Mouse (Mus musculus) limb, embryonic 14.5 days (tissue): ENCODE measurements at regions not wholly inside any gene's neighbourhood (a gene's known extent, or its start where the extent isn't known, plus 50 kb on each side); places are given as distances from the start of the nearest gene placed in this dataset.

Experiments used
- ATAC-seq: fragments of 200-750 bp; cut with Nextera tagmentation; 2 replicates; pipeline ENCODE4 v1.8.0; 2017; ENCODE audit warnings: low read depth, moderate number of reproducible peaks, moderate TSS enrichment; ENCODE audit not compliant: low FRiP score
- DNase-seq: peaks from one replicate; pipeline ENCODE4 v3.0.0-alpha.2; 2015; ENCODE audit warnings: low spot score
- H3K27ac ChIP-seq: fragments of 300-500 bp; sonication (generic); replicated peaks from 2 replicates; pipeline ENCODE4 v1.5.1; 2014; ENCODE audit warnings: low read depth, mild to moderate bottlenecking, low read length, moderate library complexity, mixed read lengths
- H3K27me3 ChIP-seq: fragments of 300-500 bp; sonication (generic); 2 replicates; pipeline ENCODE4 v1.6.1; 2014; ENCODE audit warnings: low read length, mixed read lengths; ENCODE audit not compliant: control insufficient read depth, insufficient read depth
- H3K36me3 ChIP-seq: fragments of 300-500 bp; sonication (generic); 2 replicates; pipeline ENCODE4 v1.6.1; 2014; ENCODE audit warnings: mild to moderate bottlenecking, low read length, moderate library complexity, mixed read lengths; ENCODE audit not compliant: control insufficient read depth, insufficient read depth
- H3K4me1 ChIP-seq: fragments of 300-500 bp; sonication (generic); 2 replicates; pipeline ENCODE4 v1.6.1; 2014; ENCODE audit warnings: antibody characterized with exemption, low read length, mixed read lengths; ENCODE audit not compliant: control insufficient read depth, insufficient read depth
- H3K4me2 ChIP-seq: fragments of 300-500 bp; sonication (generic); replicated peaks from 2 replicates; pipeline ENCODE4 v1.6.1; 2014; ENCODE audit warnings: low read depth, mild to moderate bottlenecking, low read length, moderate library complexity; ENCODE audit not compliant: severe bottlenecking
- H3K4me3 ChIP-seq: fragments of 300-500 bp; sonication (generic); replicated peaks from 2 replicates; pipeline ENCODE4 v1.5.1; 2014; ENCODE audit warnings: low read length
- H3K9ac ChIP-seq: fragments of 300-500 bp; sonication (generic); 2 replicates; pipeline ENCODE4 v1.6.1; 2014; ENCODE audit warnings: mild to moderate bottlenecking, low read depth, low read length, moderate library complexity; ENCODE audit not compliant: severe bottlenecking
- H3K9me3 ChIP-seq: fragments of 300-500 bp; sonication (generic); 2 replicates; pipeline ENCODE4 v1.6.1; 2016; ENCODE audit warnings: low read length; ENCODE audit not compliant: control insufficient read depth
- POLR2A ChIP-seq: fragments of 200-500 bp; IDR thresholded peaks from 2 replicates; pipeline ENCODE4 v1.8.0; 2012; ENCODE audit warnings: inconsistent platforms, mild to moderate bottlenecking, moderate library complexity, borderline replicate concordance; ENCODE audit not compliant: insufficient read depth, insufficient read length; ENCODE audit errors: extremely low read depth
- WGBS: fragments of 180-500 bp; shearing (Covaris S2); extraction: QIAGEN DNeasy Blood & Tissue Kit; methylation state at CpG from one replicate; pipeline ENCODE4 v1.1.7; 2014; 5-methylcytosine and 5-hydroxymethylcytosine counted together

- Histone ChIP-seq H3K27me3 (no peaks in the 10 kb centered on the region), H3K4me1 (peaks cover 43% of the 10 kb centered on the region), H3K27ac (peak overlapping the region; percentile 89), H3K4me2 (peak overlapping the region; percentile 38), H3K9me3 (no peaks in the 10 kb centered on the region), H3K36me3 (no peaks in the 10 kb centered on the region), H3K4me3 (peak overlapping the region; percentile 8; the same call in 1 of the 2 replicates), H3K9ac (no peak overlapping the region)
- no peak for TF ChIP-seq POLR2A
- WGBS = 11% methylated on average over 17 of the region's 17 CpGs
- peak; percentile 75 for DNase-seq
- peak; percentile 28 for ATAC-seq
These were observed 155.2 kb downstream of the Utp6 start for GRCm38 (mm10) chr11:79806911-79807466.

GRCm38 (mm10) chr11:79806417-79806816 is 155.8 kb downstream of the Utp6 start:
- DNase-seq = peak; percentile 53
- 34% methylated on average over 10 of the region's 10 CpGs for WGBS
- Histone ChIP-seq H3K4me3 (no peak overlapping the region), H3K9ac (no peak overlapping the region), H3K9me3 (no peaks in the 10 kb centered on the region), H3K27me3 (no peaks in the 10 kb centered on the region), H3K36me3 (no peaks in the 10 kb centered on the region), H3K27ac (peak overlapping the region; percentile 89), H3K4me1 (peaks cover 43% of the 10 kb centered on the region), H3K4me2 (peak overlapping the region; percentile 38)
- peak; percentile 51 for ATAC-seq
- no peak for TF ChIP-seq POLR2A

GRCm38 (mm10) chr11:79805981-79806415 is 156.2 kb downstream of the Utp6 start:
- peak; percentile 91 for DNase-seq
- Histone ChIP-seq H3K27ac (peak overlapping the region; percentile 89), H3K9me3 (no peaks in the 10 kb centered on the region), H3K4me2 (peak overlapping the region; percentile 38; the same call in 1 of the 2 replicates), H3K27me3 (no peaks in the 10 kb centered on the region), H3K9ac (0 out of 2 replicates have a peak overlapping the region, but pooled peaks have one; percentile 18), H3K4me3 (no peak overlapping the region), H3K36me3 (no peaks in the 10 kb centered on the region), H3K4me1 (peaks cover 43% of the 10 kb centered on the region)
- WGBS = 13% methylated on average over 10 of the region's 10 CpGs
- no peak for TF ChIP-seq POLR2A
- ATAC-seq = peak; percentile 83

GRCm38 (mm10) chr11:79803971-79804370 is 158.2 kb downstream of the Utp6 start:
- H3K4me1 ChIP-seq = peaks cover 50% of the 10 kb centered on the region
- ATAC-seq = no peak
- WGBS = 69% methylated on average over 2 of the region's 2 CpGs

GRCm38 (mm10) chr11:79803006-79803405 is 159.2 kb downstream of the Utp6 start:
- peak overlapping the region; percentile 30; the same call in 1 of the 2 replicates for H3K27ac ChIP-seq
- peaks cover 46% of the 10 kb centered on the region for H3K4me1 ChIP-seq
- no peaks in the 10 kb centered on the region for H3K9me3 ChIP-seq
- no peak overlapping the region for H3K4me3 ChIP-seq
- H3K36me3 ChIP-seq = no peaks in the 10 kb centered on the region
- no peak overlapping the region for H3K9ac ChIP-seq
- no peak for ATAC-seq
- peak; percentile 74 for DNase-seq
- no peak overlapping the region for H3K4me2 ChIP-seq
- H3K27me3 ChIP-seq = no peaks in the 10 kb centered on the region
- TF ChIP-seq POLR2A = no peak
- WGBS = 40% methylated on average over 5 of the region's 5 CpGs

More at GRCm38 (mm10) chr11:79803971-79804370, 158.2 kb downstream of the Utp6 start:
- TF ChIP-seq POLR2A = no peak
- no peak for DNase-seq
- Histone ChIP-seq H3K36me3 (no peaks in the 10 kb centered on the region), H3K4me3 (no peak overlapping the region), H3K9ac (no peak overlapping the region), H3K27me3 (no peaks in the 10 kb centered on the region), H3K4me2 (no peak overlapping the region), H3K27ac (no peak overlapping the region), H3K9me3 (no peaks in the 10 kb centered on the region)

- ATAC-seq (no peak), DNase-seq (no peak)
- 53% methylated on average over 13 of the region's 13 CpGs for WGBS
- Histone ChIP-seq H3K9ac (no peak overlapping the region), H3K36me3 (no peaks in the 10 kb centered on the region), H3K9me3 (no peaks in the 10 kb centered on the region), H3K27ac (peak overlapping the region; percentile 30; the same call in 1 of the 2 replicates), H3K4me1 (peaks cover 41% of the 10 kb centered on the region), H3K4me2 (no peak overlapping the region), H3K27me3 (no peaks in the 10 kb centered on the region), H3K4me3 (no peak overlapping the region)
- TF ChIP-seq POLR2A = no peak
These were observed 159.6 kb downstream of the Utp6 start for GRCm38 (mm10) chr11:79802566-79802965.
